Mouse (Mus musculus) G1E (cell line): ENCODE results near the gene Wdr43.

Experiments used
- CTCF ChIP-seq: IDR thresholded peaks from 2 replicates; pipeline ENCODE4 v1.5.1; 2012; ENCODE audit warnings: low read depth, low read length, inconsistent platforms, mixed read lengths
- GATA1 ChIP-seq: IDR thresholded peaks from 2 replicates; pipeline ENCODE4 v1.6.1; 2012; ENCODE audit warnings: borderline replicate concordance, low read length, inconsistent platforms, mixed read lengths
- GATA2 ChIP-seq: IDR thresholded peaks from 2 replicates; pipeline ENCODE4 v1.6.1; 2012; ENCODE audit warnings: low read depth, low read length, inconsistent platforms, borderline replicate concordance
- TAL1 ChIP-seq: conservative IDR thresholded peaks from 2 replicates; pipeline ENCODE4 v1.6.1; 2012; ENCODE audit warnings: low read depth, low read length, inconsistent platforms, mixed read lengths

- no peak for TF ChIP-seq CTCF
- no peak for TF ChIP-seq GATA1
- no peak for TF ChIP-seq TAL1
- no peak for TF ChIP-seq GATA2
Measured at GRCm38 (mm10) chr17:71707715-71708114, 92.0 kb downstream of the Wdr43 start.
